Mouse (Mus musculus): ENCODE data around the gene Vdr. TPM values are rescaled to one million over a fixed set of nuclear protein-coding genes. Genes with fewer than 3 reads are reported as not detected.

Vdr gene
- polyA plus RNA-seq, 1 experiment from 2014 or later: 0.72 TPM

GRCm38 (mm10) chr15:97890017-97890416, 20.4 kb downstream of the Vdr start:
- Histone ChIP-seq H3K4me1 (ENCODE audit: control insufficient read depth, insufficient read depth, low read length) (peaks cover 6% of the 10 kb centered on the region; the same call in 1 of the 2 replicates), H3K9ac (ENCODE audit: low read depth, low read length) (no peak overlapping the region), H3K4me2 (no peak overlapping the region), H3K27ac (ENCODE audit: low read depth, low read length) (no peak overlapping the region), H3K27me3 (ENCODE audit: control insufficient read depth, insufficient read depth, low read length) (peaks cover 2% of the 10 kb centered on the region), H3K36me3 (ENCODE audit: control insufficient read depth, insufficient read depth, low read length) (no peaks in the 10 kb centered on the region), H3K4me3 (ENCODE audit: low read depth, low read length) (no peak overlapping the region), H3K9me3 (replicated peaks; ENCODE audit: control insufficient read depth, low read length) (no peaks in the 10 kb centered on the region)
- no peak for ATAC-seq (replicated peaks; ENCODE audit: insufficient number of reproducible peaks, low FRiP score, low TSS enrichment)
- WGBS (ENCODE audit: insufficient replicate concordance): 61% methylated on average over 11 of the region's 11 CpGs

GRCm38 (mm10) chr15:97887541-97888016, 22.9 kb downstream of the Vdr start:
- peaks cover 4% of the 10 kb centered on the region; the same call in 1 of the 2 replicates for H3K4me1 ChIP-seq (ENCODE audit: control insufficient read depth, insufficient read depth, low read length)
- H3K4me2 ChIP-seq: no peak overlapping the region
- ATAC-seq (replicated peaks; ENCODE audit: insufficient number of reproducible peaks, low FRiP score, low TSS enrichment): no peak
- H3K9me3 ChIP-seq (replicated peaks; ENCODE audit: control insufficient read depth, low read length): no peaks in the 10 kb centered on the region
- H3K27me3 ChIP-seq (ENCODE audit: control insufficient read depth, insufficient read depth, low read length): no peaks in the 10 kb centered on the region; the same call in 1 of the 2 replicates
- H3K27ac ChIP-seq (ENCODE audit: low read depth, low read length): no peak overlapping the region
- no peak overlapping the region for H3K4me3 ChIP-seq (ENCODE audit: low read depth, low read length)
- no peaks in the 10 kb centered on the region for H3K36me3 ChIP-seq (ENCODE audit: control insufficient read depth, insufficient read depth, low read length)
- H3K9ac ChIP-seq (ENCODE audit: low read depth, low read length): no peak overlapping the region
- 75% methylated on average over 10 of the region's 10 CpGs for WGBS (ENCODE audit: insufficient replicate concordance)

- no peaks in the 10 kb centered on the region for H3K36me3 ChIP-seq (ENCODE audit: control insufficient read depth, insufficient read depth, low read length)
- H3K4me3 ChIP-seq (ENCODE audit: low read depth, low read length): no peak overlapping the region
- H3K9me3 ChIP-seq (replicated peaks; ENCODE audit: control insufficient read depth, low read length): no peaks in the 10 kb centered on the region
- no peak overlapping the region for H3K9ac ChIP-seq (ENCODE audit: low read depth, low read length)
- H3K4me1 ChIP-seq (ENCODE audit: control insufficient read depth, insufficient read depth, low read length): peaks cover 11% of the 10 kb centered on the region
- ATAC-seq (replicated peaks; ENCODE audit: insufficient number of reproducible peaks, low FRiP score, low TSS enrichment): no peak
- no peaks in the 10 kb centered on the region; the same call in 1 of the 2 replicates for H3K27me3 ChIP-seq (ENCODE audit: control insufficient read depth, insufficient read depth, low read length)
- H3K27ac ChIP-seq (ENCODE audit: low read depth, low read length): no peak overlapping the region
- no peak overlapping the region for H3K4me2 ChIP-seq
- WGBS (ENCODE audit: insufficient replicate concordance): 85% methylated on average over 8 of the region's 8 CpGs
Measured at GRCm38 (mm10) chr15:97881423-97881822, 29.0 kb downstream of the Vdr start.

GRCm38 (mm10) chr15:97880441-97880840, 30.0 kb downstream of the Vdr start:
- H3K36me3 ChIP-seq (ENCODE audit: control insufficient read depth, insufficient read depth, low read length): no peaks in the 10 kb centered on the region
- H3K4me3 ChIP-seq (ENCODE audit: low read depth, low read length): no peak overlapping the region
- no peak for ATAC-seq (replicated peaks; ENCODE audit: insufficient number of reproducible peaks, low FRiP score, low TSS enrichment)
- H3K9me3 ChIP-seq (replicated peaks; ENCODE audit: control insufficient read depth, low read length): no peaks in the 10 kb centered on the region
- WGBS (ENCODE audit: insufficient replicate concordance): 78% methylated on average over 9 of the region's 9 CpGs
- H3K9ac ChIP-seq (ENCODE audit: low read depth, low read length): no peak overlapping the region
- peaks cover 5% of the 10 kb centered on the region; the same call in 1 of the 2 replicates for H3K27me3 ChIP-seq (ENCODE audit: control insufficient read depth, insufficient read depth, low read length)
- no peak overlapping the region for H3K4me2 ChIP-seq
- H3K4me1 ChIP-seq (ENCODE audit: control insufficient read depth, insufficient read depth, low read length): peaks cover 11% of the 10 kb centered on the region
- no peak overlapping the region for H3K27ac ChIP-seq (ENCODE audit: low read depth, low read length)

- ATAC-seq (replicated peaks; ENCODE audit: insufficient number of reproducible peaks, low FRiP score, low TSS enrichment): no peak
- Histone ChIP-seq H3K4me1 (ENCODE audit: control insufficient read depth, insufficient read depth, low read length) (peaks cover 11% of the 10 kb centered on the region), H3K9me3 (replicated peaks; ENCODE audit: control insufficient read depth, low read length) (no peaks in the 10 kb centered on the region), H3K9ac (ENCODE audit: low read depth, low read length) (no peak overlapping the region), H3K36me3 (ENCODE audit: control insufficient read depth, insufficient read depth, low read length) (no peaks in the 10 kb centered on the region; the same call in 1 of the 2 replicates), H3K4me2 (no peak overlapping the region), H3K4me3 (ENCODE audit: low read depth, low read length) (no peak overlapping the region), H3K27ac (ENCODE audit: low read depth, low read length) (no peak overlapping the region; the same call in 1 of the 2 replicates), H3K27me3 (ENCODE audit: control insufficient read depth, insufficient read depth, low read length) (peaks cover 5% of the 10 kb centered on the region; the same call in 1 of the 2 replicates)
- 33% methylated on average over 7 of the region's 7 CpGs for WGBS (ENCODE audit: insufficient replicate concordance)
Measured at GRCm38 (mm10) chr15:97878696-97879328, 31.6 kb downstream of the Vdr start.

- no peak overlapping the region for H3K4me2 ChIP-seq
- no peak overlapping the region for H3K27ac ChIP-seq (ENCODE audit: low read depth, low read length)
- H3K27me3 ChIP-seq (ENCODE audit: control insufficient read depth, insufficient read depth, low read length): peaks cover 7% of the 10 kb centered on the region
- H3K4me1 ChIP-seq (ENCODE audit: control insufficient read depth, insufficient read depth, low read length): peaks cover 11% of the 10 kb centered on the region
- H3K36me3 ChIP-seq (ENCODE audit: control insufficient read depth, insufficient read depth, low read length): no peaks in the 10 kb centered on the region; the same call in 1 of the 2 replicates
- no peaks in the 10 kb centered on the region for H3K9me3 ChIP-seq (replicated peaks; ENCODE audit: control insufficient read depth, low read length)
- 85% methylated on average over 8 of the region's 8 CpGs for WGBS (ENCODE audit: insufficient replicate concordance)
- no peak for ATAC-seq (replicated peaks; ENCODE audit: insufficient number of reproducible peaks, low FRiP score, low TSS enrichment)
- H3K4me3 ChIP-seq (ENCODE audit: low read depth, low read length): no peak overlapping the region
- no peak overlapping the region for H3K9ac ChIP-seq (ENCODE audit: low read depth, low read length)
Measured at GRCm38 (mm10) chr15:97875784-97876183, 34.6 kb downstream of the Vdr start.

- peaks cover 5% of the 10 kb centered on the region; the same call in 1 of the 2 replicates for H3K4me1 ChIP-seq (ENCODE audit: control insufficient read depth, insufficient read depth, low read length)
- H3K4me3 ChIP-seq (ENCODE audit: low read depth, low read length): no peak overlapping the region
- H3K4me2 ChIP-seq: no peak overlapping the region
- no peak for ATAC-seq (replicated peaks; ENCODE audit: insufficient number of reproducible peaks, low FRiP score, low TSS enrichment)
- WGBS (ENCODE audit: insufficient replicate concordance): 67% methylated on average over 9 of the region's 9 CpGs
- H3K27ac ChIP-seq (ENCODE audit: low read depth, low read length): no peak overlapping the region
- H3K9ac ChIP-seq (ENCODE audit: low read depth, low read length): no peak overlapping the region
- no peaks in the 10 kb centered on the region; the same call in 1 of the 2 replicates for H3K36me3 ChIP-seq (ENCODE audit: control insufficient read depth, insufficient read depth, low read length)
- H3K27me3 ChIP-seq (ENCODE audit: control insufficient read depth, insufficient read depth, low read length): peaks cover 7% of the 10 kb centered on the region
- no peaks in the 10 kb centered on the region for H3K9me3 ChIP-seq (replicated peaks; ENCODE audit: control insufficient read depth, low read length)
Measured at GRCm38 (mm10) chr15:97873717-97874116, 36.7 kb downstream of the Vdr start.

- ATAC-seq (replicated peaks; ENCODE audit: insufficient number of reproducible peaks, low FRiP score, low TSS enrichment): no peak
- peaks cover 7% of the 10 kb centered on the region for H3K27me3 ChIP-seq (ENCODE audit: control insufficient read depth, insufficient read depth, low read length)
- no peaks in the 10 kb centered on the region for H3K4me1 ChIP-seq (ENCODE audit: control insufficient read depth, insufficient read depth, low read length)
- 91% methylated on average over 8 of the region's 8 CpGs for WGBS (ENCODE audit: insufficient replicate concordance)
- H3K36me3 ChIP-seq (ENCODE audit: control insufficient read depth, insufficient read depth, low read length): no peaks in the 10 kb centered on the region; the same call in 1 of the 2 replicates
- H3K4me2 ChIP-seq: no peak overlapping the region
- H3K27ac ChIP-seq (ENCODE audit: low read depth, low read length): no peak overlapping the region
- H3K4me3 ChIP-seq (ENCODE audit: low read depth, low read length): no peak overlapping the region
- no peak overlapping the region for H3K9ac ChIP-seq (ENCODE audit: low read depth, low read length)
- no peaks in the 10 kb centered on the region; the same call in 1 of the 2 replicates for H3K9me3 ChIP-seq (replicated peaks; ENCODE audit: control insufficient read depth, low read length)
Measured at GRCm38 (mm10) chr15:97872161-97872560, 38.3 kb downstream of the Vdr start.

Measured in heart, embryonic 11.5 days (tissue).